Mouse (Mus musculus) brain, embryonic 14.5 days (tissue): ENCODE results near the gene Ush2a.

Experiments
- CTCF ChIP-seq: fragments of 200-500 bp; IDR thresholded peaks from 2 replicates; pipeline ENCODE4 v1.5.1; 2012; ENCODE audit warnings: inconsistent platforms, mild to moderate bottlenecking, moderate library complexity, borderline replicate concordance; ENCODE audit not compliant: insufficient read depth, insufficient read length; ENCODE audit errors: extremely low read depth
- POLR2A ChIP-seq: fragments of 200-500 bp; IDR thresholded peaks from 2 replicates; pipeline ENCODE4 v1.6.1; 2012; ENCODE audit warnings: mild to moderate bottlenecking, inconsistent platforms, borderline replicate concordance; ENCODE audit not compliant: poor library complexity, insufficient read depth, insufficient read length, severe bottlenecking; ENCODE audit errors: extremely low read depth

DNA sequence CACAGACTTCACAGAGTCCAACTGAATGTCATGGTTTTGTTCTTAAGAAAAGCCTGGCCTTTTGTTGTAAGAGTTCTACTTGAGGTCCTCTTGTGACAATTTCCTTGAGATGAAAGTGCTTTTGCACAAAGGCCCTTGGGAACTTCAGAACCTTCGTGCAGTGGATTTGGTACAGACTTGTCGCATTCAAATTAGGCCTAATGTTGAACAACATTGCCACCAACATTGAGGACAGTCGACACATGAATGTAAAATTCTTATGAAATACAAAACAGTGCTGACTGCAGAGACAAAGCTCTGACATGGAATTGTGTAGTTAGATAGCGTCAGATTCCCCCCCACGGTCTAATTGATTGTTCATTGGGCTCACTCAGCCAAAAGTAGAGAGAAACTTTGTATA is 243.1 kb downstream of the Ush2a start:
- TF ChIP-seq CTCF = no peak
- TF ChIP-seq POLR2A = no peak
